ENCODE assay signal across 19 mouse cellular contexts in genomic region chr6:21217156-21217555, GRCm38 (mm10). TPM values are rescaled to one million over a fixed set of nuclear protein-coding genes. Genes with fewer than 3 reads are reported as not detected.
A peak's percentile ranks its signal among the peaks of the same experiment; 100 is the strongest.
DNase-seq lines count a peak whose midpoint lies in the region; ATAC-seq and TF ChIP-seq lines count a peak whose summit lies in the region.
"Had no signal": no experiment of that assay in that cellular context is flagged by ENCODE, and none has a peak within 500 bp of the region (broad histone marks: within the 10 kb centered on the region; RNA-seq: fewer than 3 reads in every experiment).

No protein-coding gene starts in this region.

- H3K36me3 ChIP-seq in hindbrain, embryonic 14.5 days (replicated peaks; ENCODE audit: control insufficient read depth, insufficient read depth): no peaks in the 10 kb centered on the region
- no peaks in the 10 kb centered on the region for H3K36me3 ChIP-seq in hindbrain, embryonic 12.5 days
- 0 out of 2 replicates have a peak, but pooled peaks cover 3% of the 10 kb centered on the region for H3K36me3 ChIP-seq in midbrain, embryonic 13.5 days
- no peaks in the 10 kb centered on the region for H3K36me3 ChIP-seq in midbrain, embryonic 11.5 days (ENCODE audit: control insufficient read depth, insufficient read depth, low read length)
- no peaks in the 10 kb centered on the region for H3K36me3 ChIP-seq in stomach, postnatal 0 days (ENCODE audit: control insufficient read depth, insufficient read depth, low read length)
- H3K36me3 ChIP-seq: liver, embryonic 12.5 days; lung, embryonic 15.5 days had no signal

- peaks cover 4% of the 10 kb centered on the region; the same call in 1 of the 2 replicates for H3K4me1 ChIP-seq in hindbrain, embryonic 14.5 days (replicated peaks; ENCODE audit: control insufficient read depth, insufficient read depth, low read length)
- no peaks in the 10 kb centered on the region for H3K4me1 ChIP-seq in hindbrain, embryonic 12.5 days
- H3K4me1 ChIP-seq in midbrain, embryonic 13.5 days (replicated peaks): peaks cover 9% of the 10 kb centered on the region
- 0 out of 2 replicates have a peak, but pooled peaks cover 2% of the 10 kb centered on the region for H3K4me1 ChIP-seq in midbrain, embryonic 11.5 days (ENCODE audit: control insufficient read depth, insufficient read depth, low read length)
- 0 out of 2 replicates have a peak, but pooled peaks cover 1% of the 10 kb centered on the region for H3K4me1 ChIP-seq in cortical plate, adult 2 months (ENCODE audit: control insufficient read depth, insufficient read depth, low read length)
- H3K4me1 ChIP-seq in stomach, postnatal 0 days (replicated peaks; ENCODE audit: control insufficient read depth, insufficient read depth): no peaks in the 10 kb centered on the region

- WGBS in hindbrain, embryonic 14.5 days: 85% methylated on average over 10 of the region's 10 CpGs
- 89% methylated on average over 10 of the region's 10 CpGs for WGBS in hindbrain, embryonic 12.5 days
- 91% methylated on average over 10 of the region's 10 CpGs for WGBS in midbrain, embryonic 13.5 days
- WGBS in midbrain, embryonic 11.5 days: 88% methylated on average over 10 of the region's 10 CpGs
- WGBS in stomach, postnatal 0 days: 97% methylated on average over 10 of the region's 10 CpGs

- H3K4me3 ChIP-seq in hindbrain, embryonic 14.5 days (replicated peaks; ENCODE audit: low read length): no peak overlapping the region; the same call in 1 of the 2 replicates
- H3K4me3 ChIP-seq in hindbrain, embryonic 12.5 days: no peak overlapping the region
- H3K4me3 ChIP-seq in midbrain, embryonic 13.5 days (replicated peaks): no peak overlapping the region
- H3K4me3 ChIP-seq in midbrain, embryonic 11.5 days (ENCODE audit: low read depth, low read length): no peak overlapping the region
- peak overlapping the region; percentile 41 for H3K4me3 ChIP-seq in cortical plate, adult 2 months (ENCODE audit: insufficient read depth, low read length)
- no peak overlapping the region for H3K4me3 ChIP-seq in stomach, postnatal 0 days (ENCODE audit: low read depth, low read length)
- H3K4me3 ChIP-seq: liver, embryonic 12.5 days; lung, embryonic 15.5 days; myocyte had no signal

- no peak for TF ChIP-seq CTCF in cortical plate, adult 2 months (IDR thresholded peaks at IDR 0.05; ENCODE audit: extremely low read depth, insufficient read depth, low read length)
- no peak for TF ChIP-seq CTCF in stomach, postnatal 0 days (IDR thresholded peaks at IDR 0.05; ENCODE audit: low read depth)

- no peaks in the 10 kb centered on the region for H3K27me3 ChIP-seq in hindbrain, embryonic 14.5 days (ENCODE audit: control insufficient read depth, insufficient read depth, low read length)
- H3K27me3 ChIP-seq in hindbrain, embryonic 12.5 days: peaks cover 16% of the 10 kb centered on the region; the same call in 1 of the 2 replicates
- no peaks in the 10 kb centered on the region for H3K27me3 ChIP-seq in midbrain, embryonic 13.5 days
- H3K27me3 ChIP-seq in midbrain, embryonic 11.5 days (ENCODE audit: control insufficient read depth, insufficient read depth, low read length): peaks cover 4% of the 10 kb centered on the region
- H3K27me3 ChIP-seq in stomach, postnatal 0 days (ENCODE audit: control insufficient read depth, insufficient read depth, low read length): no peaks in the 10 kb centered on the region

- no peak overlapping the region for H3K9ac ChIP-seq in hindbrain, embryonic 14.5 days
- H3K9ac ChIP-seq in hindbrain, embryonic 12.5 days: no peak overlapping the region
- no peak overlapping the region for H3K9ac ChIP-seq in midbrain, embryonic 13.5 days (replicated peaks)
- no peak overlapping the region for H3K9ac ChIP-seq in midbrain, embryonic 11.5 days (ENCODE audit: low read length)
- H3K9ac ChIP-seq in stomach, postnatal 0 days (ENCODE audit: low read length): no peak overlapping the region
- H3K9ac ChIP-seq: liver, embryonic 12.5 days; lung, embryonic 15.5 days had no signal

- no peak for DNase-seq in hindbrain, embryonic 14.5 days (ENCODE audit: low spot score)
- DNase-seq in midbrain, embryonic 11.5 days (ENCODE audit: low spot score, missing footprints): no peak
- no peak for DNase-seq in stomach, postnatal 0 days (ENCODE audit: low spot score)
- DNase-seq in gastrocnemius, adult 18-20 months (ENCODE audit: low spot score): no peak
- DNase-seq: adrenal gland, postnatal 10 days; heart, adult 11 months; kidney, adult 2 months; kidney, postnatal 36 days; right cerebral cortex, postnatal 14 days; thymus, postnatal 4 days had no signal

- no peak for TF ChIP-seq POLR2A in cortical plate, adult 2 months (IDR thresholded peaks at IDR 0.05; ENCODE audit: extremely low read depth, insufficient read depth, low read length)

- no peak for TF ChIP-seq EP300 in stomach, postnatal 0 days (optimal IDR thresholded peaks at IDR 0.05)

- H3K9me3 ChIP-seq in hindbrain, embryonic 14.5 days (ENCODE audit: control insufficient read depth, low read length): no peaks in the 10 kb centered on the region
- no peaks in the 10 kb centered on the region for H3K9me3 ChIP-seq in hindbrain, embryonic 12.5 days (replicated peaks)
- no peaks in the 10 kb centered on the region for H3K9me3 ChIP-seq in midbrain, embryonic 13.5 days
- no peaks in the 10 kb centered on the region for H3K9me3 ChIP-seq in midbrain, embryonic 11.5 days (ENCODE audit: control insufficient read depth, low read length)
- H3K9me3 ChIP-seq in stomach, postnatal 0 days (ENCODE audit: control insufficient read depth, low read length): no peaks in the 10 kb centered on the region
- H3K9me3 ChIP-seq: liver, embryonic 12.5 days; lung, embryonic 15.5 days had no signal

- ATAC-seq in hindbrain, embryonic 14.5 days (ENCODE audit: low FRiP score): no peak
- no peak for ATAC-seq in hindbrain, embryonic 12.5 days (ENCODE audit: low FRiP score)
- no peak for ATAC-seq in midbrain, embryonic 13.5 days
- ATAC-seq in midbrain, embryonic 11.5 days (ENCODE audit: low FRiP score): no peak
- ATAC-seq in stomach, postnatal 0 days (ENCODE audit: low FRiP score, low TSS enrichment): no peak
- ATAC-seq: forebrain, embryonic 14.5 days; liver, embryonic 12.5 days had no signal

- H3K4me2 ChIP-seq in hindbrain, embryonic 14.5 days (replicated peaks): peak overlapping the region; percentile 32
- no peak overlapping the region for H3K4me2 ChIP-seq in hindbrain, embryonic 12.5 days (replicated peaks)
- H3K4me2 ChIP-seq in midbrain, embryonic 13.5 days (replicated peaks): 0 out of 2 replicates have a peak overlapping the region, but pooled peaks have one; percentile 23
- H3K4me2 ChIP-seq in midbrain, embryonic 11.5 days: no peak overlapping the region
- H3K4me2 ChIP-seq in stomach, postnatal 0 days (replicated peaks; ENCODE audit: low read depth): no peak overlapping the region
- H3K4me2 ChIP-seq: liver, embryonic 12.5 days; lung, embryonic 15.5 days had no signal

- H3K27ac ChIP-seq in hindbrain, embryonic 14.5 days: no peak overlapping the region
- H3K27ac ChIP-seq in hindbrain, embryonic 12.5 days: no peak overlapping the region
- no peak overlapping the region for H3K27ac ChIP-seq in midbrain, embryonic 13.5 days
- no peak overlapping the region for H3K27ac ChIP-seq in midbrain, embryonic 11.5 days (ENCODE audit: low read depth, low read length)
- H3K27ac ChIP-seq in cortical plate, adult 2 months (ENCODE audit: insufficient read depth, low read length): no peak overlapping the region
- no peak overlapping the region for H3K27ac ChIP-seq in stomach, postnatal 0 days (replicated peaks)
- H3K27ac ChIP-seq: liver, embryonic 12.5 days; lung, embryonic 15.5 days had no signal

RNA-seq across cellular contexts. Expression of gene Kcnd2, which starts 1.9 kb away (rescaled TPM):
- polyA plus RNA-seq in hindbrain, embryonic 14.5 days (2014; fragmentation: Nextera tagmentation; extraction: Ambion mirVana): 29.6 and 37.1 TPM in 2 replicates
- 4.2 and 4.5 TPM in 2 replicates for polyA plus RNA-seq in hindbrain, embryonic 12.5 days (2016; fragmentation: Nextera tagmentation; extraction: Ambion mirVana)
- 8.4 and 8.6 TPM in 2 replicates for polyA plus RNA-seq in midbrain, embryonic 13.5 days (2015; fragmentation: Nextera tagmentation; extraction: Ambion mirVana)
- polyA plus RNA-seq in midbrain, embryonic 11.5 days (2014; fragmentation: Nextera tagmentation; extraction: Ambion mirVana): 1.2 and 2.0 TPM in 2 replicates
- 32.0 and 36.3 TPM in 2 replicates for polyA plus RNA-seq in cortical plate, adult 2 months (2012; rRNA removed)
- polyA plus RNA-seq in stomach, postnatal 0 days (2015; fragmentation: Nextera tagmentation; extraction: Ambion mirVana): 0.24 and 0.27 TPM in 2 replicates
- under 1 TPM; 0.05 to 0.09 TPM for total RNA-seq in gastrocnemius, adult 18-20 months (2021)
- total RNA-seq: megakaryocyte, adult 5-6 weeks had no signal
- polyA plus RNA-seq: C2C12, myocyte had no signal

Comparison
In these comparisons a context has a peak if more than half of its experiments do, and no peak if none do; other contexts are left out.
1. H3K4me2 ChIP-seq: peak in hindbrain, embryonic 14.5 days (single experiment) and midbrain, embryonic 13.5 days (single experiment); none in hindbrain, embryonic 12.5 days (single experiment), midbrain, embryonic 11.5 days (single experiment) and stomach, postnatal 0 days (single experiment).